Mouse (Mus musculus) brain, embryonic 14.5 days (tissue): Measurements from ENCODE around the gene Zfp428.

ENCODE experiments used
- CTCF ChIP-seq: fragments of 200-500 bp; IDR thresholded peaks from 2 replicates; pipeline ENCODE4 v1.5.1; 2012; ENCODE audit warnings: inconsistent platforms, mild to moderate bottlenecking, moderate library complexity, borderline replicate concordance; ENCODE audit not compliant: insufficient read depth, insufficient read length; ENCODE audit errors: extremely low read depth
- POLR2A ChIP-seq: fragments of 200-500 bp; IDR thresholded peaks from 2 replicates; pipeline ENCODE4 v1.6.1; 2012; ENCODE audit warnings: mild to moderate bottlenecking, inconsistent platforms, borderline replicate concordance; ENCODE audit not compliant: poor library complexity, insufficient read depth, insufficient read length, severe bottlenecking; ENCODE audit errors: extremely low read depth

DNA sequence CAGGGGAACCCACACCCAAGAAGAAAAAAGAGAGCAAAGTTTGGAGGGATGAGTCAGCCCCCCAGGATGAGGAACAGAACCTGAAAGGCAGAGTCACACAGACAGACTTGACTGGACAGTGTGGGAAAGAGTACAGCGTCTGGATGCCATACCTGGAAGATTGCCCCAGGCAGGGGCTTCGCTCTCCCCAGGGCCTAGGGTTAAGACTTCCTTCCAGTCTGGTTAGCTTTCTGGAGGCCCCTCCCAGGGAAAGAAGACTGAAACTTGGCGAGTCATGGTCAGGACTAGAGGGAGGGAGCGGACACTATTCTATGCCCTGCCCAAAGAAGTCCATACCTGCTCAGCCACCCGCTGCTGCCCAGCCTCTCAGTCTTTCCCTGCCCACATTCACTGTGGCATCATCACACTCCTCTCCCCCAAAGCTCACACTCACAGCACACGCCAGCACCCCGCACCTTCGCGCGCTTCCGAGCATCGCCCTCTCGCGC lies 25.8 kb upstream of the Zfp428 start:
- TF ChIP-seq CTCF (no peak), POLR2A (no peak)
